In genomic region chr11:88701976-88702659, GRCm38 (mm10) we compare ENCODE assay signal across 14 mouse cellular contexts. TPM values are rescaled to one million over a fixed set of nuclear protein-coding genes. Genes with fewer than 3 reads are reported as not detected.
DNase-seq lines count a peak whose midpoint lies in the region; ATAC-seq and TF ChIP-seq lines count a peak whose summit lies in the region.
"Had no signal": no experiment of that assay in that cellular context is flagged by ENCODE, and none has a peak within 500 bp of the region (broad histone marks: within the 10 kb centered on the region; RNA-seq: fewer than 3 reads in every experiment).

No protein-coding gene starts in this region.

- H3K4me3 ChIP-seq in lung, embryonic 16.5 days (ENCODE audit: low read length) = no peak overlapping the region
- no peak overlapping the region for H3K4me3 ChIP-seq in lung, adult 2 months (replicated peaks; ENCODE audit: extremely low read depth, low read depth, low read length)
- no peak overlapping the region for H3K4me3 ChIP-seq in forebrain, embryonic 11.5 days (ENCODE audit: low read depth, low read length)
- H3K4me3 ChIP-seq in hindbrain, embryonic 16.5 days (ENCODE audit: low read length) = no peak overlapping the region
- no peak overlapping the region for H3K4me3 ChIP-seq in neural tube, embryonic 13.5 days
- H3K4me3 ChIP-seq: erythroblast, embryonic 14.5 days; heart, embryonic 12.5 days; limb, embryonic 15.5 days had no signal

- 49% methylated on average over 6 of the region's 6 CpGs for WGBS in lung, embryonic 16.5 days
- WGBS in lung, adult 2 months = 69% methylated on average over 6 of the region's 6 CpGs
- WGBS in forebrain, embryonic 11.5 days = 20% methylated on average over 6 of the region's 6 CpGs
- WGBS in hindbrain, embryonic 16.5 days = 34% methylated on average over 6 of the region's 6 CpGs
- 21% methylated on average over 6 of the region's 6 CpGs for WGBS in neural tube, embryonic 13.5 days

- H3K9ac ChIP-seq in lung, embryonic 16.5 days (ENCODE audit: low read length) = no peak overlapping the region
- no peak overlapping the region for H3K9ac ChIP-seq in forebrain, embryonic 11.5 days (ENCODE audit: low read length)
- no peak overlapping the region for H3K9ac ChIP-seq in hindbrain, embryonic 16.5 days (ENCODE audit: low read depth, low read length)
- no peak overlapping the region for H3K9ac ChIP-seq in neural tube, embryonic 13.5 days
- H3K9ac ChIP-seq: heart, embryonic 12.5 days; limb, embryonic 15.5 days had no signal

- H3K27me3 ChIP-seq in lung, embryonic 16.5 days (ENCODE audit: control insufficient read depth, insufficient read depth, low read depth, low read length) = no peaks in the 10 kb centered on the region
- no peaks in the 10 kb centered on the region for H3K27me3 ChIP-seq in forebrain, embryonic 11.5 days (ENCODE audit: control insufficient read depth, insufficient read depth, low read length)
- H3K27me3 ChIP-seq in hindbrain, embryonic 16.5 days (replicated peaks; ENCODE audit: control insufficient read depth, insufficient read depth, low read length) = no peaks in the 10 kb centered on the region
- no peaks in the 10 kb centered on the region for H3K27me3 ChIP-seq in neural tube, embryonic 13.5 days
- H3K27me3 ChIP-seq: heart, embryonic 12.5 days; limb, embryonic 15.5 days had no signal

- DNase-seq in lung, adult 2 months = no peak
- peak; percentile 76 for DNase-seq in forebrain, embryonic 11.5 days (ENCODE audit: low spot score)
- no peak for DNase-seq in spleen, postnatal 10 days (ENCODE audit: low spot score in 2 of 2)
- DNase-seq in spleen, postnatal 4 days (ENCODE audit: low spot score in 2 of 2) = no peak
- no peak for DNase-seq in thymus, postnatal 10 days (ENCODE audit: low spot score in 2 of 2)
- DNase-seq: cerebellum, adult 11 months; kidney, postnatal 25 days; thymus, postnatal 4 days had no signal

- H3K9me3 ChIP-seq in lung, embryonic 16.5 days (ENCODE audit: control insufficient read depth, low read length) = no peaks in the 10 kb centered on the region
- H3K9me3 ChIP-seq in forebrain, embryonic 11.5 days (ENCODE audit: control insufficient read depth, low read length) = no peaks in the 10 kb centered on the region
- H3K9me3 ChIP-seq in hindbrain, embryonic 16.5 days (ENCODE audit: control insufficient read depth, low read length) = no peaks in the 10 kb centered on the region
- no peaks in the 10 kb centered on the region for H3K9me3 ChIP-seq in neural tube, embryonic 13.5 days
- H3K9me3 ChIP-seq: heart, embryonic 12.5 days; limb, embryonic 15.5 days had no signal

- no peak for TF ChIP-seq CTCF in lung, adult 2 months (IDR thresholded peaks at IDR 0.05; ENCODE audit: insufficient read depth, low read length)

- peaks cover 12% of the 10 kb centered on the region for H3K4me1 ChIP-seq in lung, embryonic 16.5 days (replicated peaks; ENCODE audit: control insufficient read depth, insufficient read depth, low read length)
- H3K4me1 ChIP-seq in lung, adult 2 months (ENCODE audit: control insufficient read depth, insufficient read depth, low read length) = peaks cover 2% of the 10 kb centered on the region; the same call in 1 of the 2 replicates
- H3K4me1 ChIP-seq in forebrain, embryonic 11.5 days (replicated peaks; ENCODE audit: control insufficient read depth, insufficient read depth, low read length) = peaks cover 29% of the 10 kb centered on the region
- peaks cover 36% of the 10 kb centered on the region for H3K4me1 ChIP-seq in hindbrain, embryonic 16.5 days (ENCODE audit: control insufficient read depth, insufficient read depth, low read depth, low read length)
- H3K4me1 ChIP-seq in neural tube, embryonic 13.5 days (replicated peaks) = peaks cover 89% of the 10 kb centered on the region

- TF ChIP-seq POLR2A in lung, adult 2 months (IDR thresholded peaks at IDR 0.05; ENCODE audit: borderline replicate concordance, extremely low read depth, low read depth, low read length) = no peak

- peaks cover 18% of the 10 kb centered on the region for H3K36me3 ChIP-seq in lung, embryonic 16.5 days (ENCODE audit: control insufficient read depth, insufficient read depth, low read length)
- H3K36me3 ChIP-seq in forebrain, embryonic 11.5 days (ENCODE audit: control insufficient read depth, insufficient read depth, low read length) = peaks cover 15% of the 10 kb centered on the region
- peaks cover 8% of the 10 kb centered on the region; the same call in 1 of the 2 replicates for H3K36me3 ChIP-seq in hindbrain, embryonic 16.5 days (ENCODE audit: control insufficient read depth, insufficient read depth, low read length)
- peaks cover 44% of the 10 kb centered on the region for H3K36me3 ChIP-seq in neural tube, embryonic 13.5 days

- no peak overlapping the region for H3K4me2 ChIP-seq in lung, embryonic 16.5 days (ENCODE audit: low read depth, low read length)
- no peak overlapping the region; the same call in 1 of the 2 replicates for H3K4me2 ChIP-seq in forebrain, embryonic 11.5 days (ENCODE audit: low read depth, low read length, severe bottlenecking)
- H3K4me2 ChIP-seq in hindbrain, embryonic 16.5 days (ENCODE audit: low read length) = no peak overlapping the region
- H3K4me2 ChIP-seq in neural tube, embryonic 13.5 days = peak overlapping the region; percentile 27
- H3K4me2 ChIP-seq: limb, embryonic 15.5 days had no signal

- H3K27ac ChIP-seq in lung, embryonic 16.5 days (ENCODE audit: low read length) = no peak overlapping the region
- H3K27ac ChIP-seq in forebrain, embryonic 11.5 days (ENCODE audit: low read depth, low read length) = peak overlapping the region; percentile 84
- peak overlapping the region; percentile 21 for H3K27ac ChIP-seq in hindbrain, embryonic 16.5 days (ENCODE audit: low read depth, low read length)
- peak overlapping the region; percentile 71 for H3K27ac ChIP-seq in neural tube, embryonic 13.5 days (replicated peaks)
- H3K27ac ChIP-seq: limb, embryonic 15.5 days had no signal

- peak; percentile 87 for ATAC-seq in lung, embryonic 16.5 days (ENCODE audit: low read depth)
- ATAC-seq in forebrain, embryonic 11.5 days (replicated peaks; ENCODE audit: low FRiP score) = peak; percentile 90
- ATAC-seq in hindbrain, embryonic 16.5 days = peak; percentile 80
- ATAC-seq in neural tube, embryonic 13.5 days (ENCODE audit: low read depth) = 0 out of 2 replicates have a peak, but pooled peaks have one; percentile 29

RNA-seq across cellular contexts. Expression of gene Msi2, which starts 16.2 kb away (rescaled TPM):
- polyA plus RNA-seq in lung, embryonic 16.5 days (2015; fragmentation: Nextera tagmentation; extraction: Ambion mirVana) = 15.1 and 16.4 TPM in 2 replicates
- 28.6 and 29.5 TPM in 2 replicates for polyA plus RNA-seq in lung, adult 2 months (2012; rRNA removed)
- polyA plus RNA-seq in forebrain, embryonic 11.5 days (2014; fragmentation: Nextera tagmentation; extraction: Ambion mirVana) = 23.9 and 26.2 TPM in 2 replicates
- polyA plus RNA-seq in hindbrain, embryonic 16.5 days (2015; fragmentation: Nextera tagmentation; extraction: Ambion mirVana) = 28.8 and 31.0 TPM in 2 replicates
- 20.9 and 21.7 TPM in 2 replicates for polyA plus RNA-seq in neural tube, embryonic 13.5 days (2015; fragmentation: Nextera tagmentation; extraction: Ambion mirVana)

Comparison
In these comparisons a context has a peak if more than half of its experiments do, and no peak if none do; other contexts are left out.
1. ATAC-seq: peak in every context shown above with its lines; median percentile 90 in forebrain, embryonic 11.5 days; 87 in lung, embryonic 16.5 days; 80 in hindbrain, embryonic 16.5 days; 29 in neural tube, embryonic 13.5 days.